Mouse (Mus musculus) E14TG2a.4 (cell line): ENCODE measurements around the gene Gemin8.
A peak's percentile ranks its signal among the peaks of the same experiment; 100 is the strongest.

Experiments used
- CTCF ChIP-seq: conservative IDR thresholded peaks from 2 replicates; pipeline ENCODE4 v1.5.1; 2014; ENCODE audit warnings: low read length
- NANOG ChIP-seq: IDR thresholded peaks from 2 replicates; pipeline ENCODE4 v1.6.1; 2014; ENCODE audit warnings: borderline replicate concordance, low read length, mixed read lengths
- POU5F1 ChIP-seq: IDR thresholded peaks from 2 replicates; pipeline ENCODE4 v1.6.1; 2014; ENCODE audit warnings: low read length, borderline replicate concordance

- TF ChIP-seq CTCF (peak; percentile 21; the same call in 1 of the 2 replicates), POU5F1 (no peak), NANOG (no peak)
These were observed 2.9 kb upstream of the Gemin8 start for GRCm38 (mm10) chrX:166167307-166167706.
